Mouse (Mus musculus) frontal cortex, adult 2 months (tissue): ENCODE results near the gene Rabgap1l. TPM values are rescaled to one million over a fixed set of nuclear protein-coding genes. Genes with fewer than 3 reads are reported as not detected.
A peak's percentile ranks its signal among the peaks of the same experiment; 100 is the strongest.

Source experiments
- DNase-seq, 2 experiments: peaks; one replicate each; pipeline ENCODE4 v3.0.0; 2022; ENCODE audit warnings: low spot score in 1 of 2; ENCODE audit errors: extremely low spot score in 1 of 2
- polyA plus RNA-seq: library from polyadenylated mRNA; depleted of rRNA; stranded (reverse); fragments of >200 nt; gene quantifications from 2 replicates; pipeline ENCODE4 v1.2.3, GENCODE M21; 2012; rRNA removed

The Rabgap1l gene
- polyA plus RNA-seq: 61.9 and 79.8 TPM in 2 replicates

- DNase-seq: peak; percentile 26 to 73
These were observed at the start of gene Rabgap1l for GRCm38 (mm10) chr1:160792686-160793355. Gene Rabgap1l (minus strand): TSS chr1:160793211.

- no peak for DNase-seq
These were observed 49.6 kb upstream of the Rabgap1l start for GRCm38 (mm10) chr1:160842567-160842966.

- no peak for DNase-seq
These were observed 47.6 kb upstream of the Rabgap1l start for GRCm38 (mm10) chr1:160840618-160841017.

GRCm38 (mm10) chr1:160839095-160839494, 46.1 kb upstream of the Rabgap1l start:
- DNase-seq: no peak

GRCm38 (mm10) chr1:160834446-160834845, 41.4 kb upstream of the Rabgap1l start:
- no peak for DNase-seq

- DNase-seq: no peak
These were observed 39.4 kb upstream of the Rabgap1l start for GRCm38 (mm10) chr1:160832267-160833021.

GRCm38 (mm10) chr1:160830608-160831498, 37.8 kb upstream of the Rabgap1l start:
- no peak for DNase-seq

- no peak for DNase-seq
These were observed 32.4 kb upstream of the Rabgap1l start for GRCm38 (mm10) chr1:160825441-160825856.

GRCm38 (mm10) chr1:160823638-160824037, 30.6 kb upstream of the Rabgap1l start:
- no peak for DNase-seq

- DNase-seq: no peak
These were observed 21.2 kb upstream of the Rabgap1l start for GRCm38 (mm10) chr1:160814198-160814597.

- DNase-seq: no peak
These were observed 19.4 kb upstream of the Rabgap1l start for GRCm38 (mm10) chr1:160812428-160812827.

GRCm38 (mm10) chr1:160811930-160812329, 18.9 kb upstream of the Rabgap1l start:
- DNase-seq: no peak

- no peak for DNase-seq
These were observed 12.3 kb upstream of the Rabgap1l start for GRCm38 (mm10) chr1:160805268-160805667.

GRCm38 (mm10) chr1:160799972-160800371, 7.0 kb upstream of the Rabgap1l start:
- DNase-seq: peak; percentile 42 to 69

GRCm38 (mm10) chr1:160795016-160795415, 2.0 kb upstream of the Rabgap1l start:
- DNase-seq: no peak

GRCm38 (mm10) chr1:160793791-160794757, 1.1 kb upstream of the Rabgap1l start:
- no peak for DNase-seq

- peak in 1 of 2 experiments; percentile 23 for DNase-seq
These were observed 790 bp downstream of the Rabgap1l start for GRCm38 (mm10) chr1:160792156-160792685.

- DNase-seq: no peak
These were observed 1.4 kb downstream of the Rabgap1l start for GRCm38 (mm10) chr1:160791381-160792155.

GRCm38 (mm10) chr1:160790630-160791029, 2.4 kb downstream of the Rabgap1l start:
- DNase-seq: no peak
